Mouse (Mus musculus): ENCODE data around the gene Edem3.
A peak's percentile ranks its signal among the peaks of the same experiment; 100 is the strongest.

Gene Edem3

DNA sequence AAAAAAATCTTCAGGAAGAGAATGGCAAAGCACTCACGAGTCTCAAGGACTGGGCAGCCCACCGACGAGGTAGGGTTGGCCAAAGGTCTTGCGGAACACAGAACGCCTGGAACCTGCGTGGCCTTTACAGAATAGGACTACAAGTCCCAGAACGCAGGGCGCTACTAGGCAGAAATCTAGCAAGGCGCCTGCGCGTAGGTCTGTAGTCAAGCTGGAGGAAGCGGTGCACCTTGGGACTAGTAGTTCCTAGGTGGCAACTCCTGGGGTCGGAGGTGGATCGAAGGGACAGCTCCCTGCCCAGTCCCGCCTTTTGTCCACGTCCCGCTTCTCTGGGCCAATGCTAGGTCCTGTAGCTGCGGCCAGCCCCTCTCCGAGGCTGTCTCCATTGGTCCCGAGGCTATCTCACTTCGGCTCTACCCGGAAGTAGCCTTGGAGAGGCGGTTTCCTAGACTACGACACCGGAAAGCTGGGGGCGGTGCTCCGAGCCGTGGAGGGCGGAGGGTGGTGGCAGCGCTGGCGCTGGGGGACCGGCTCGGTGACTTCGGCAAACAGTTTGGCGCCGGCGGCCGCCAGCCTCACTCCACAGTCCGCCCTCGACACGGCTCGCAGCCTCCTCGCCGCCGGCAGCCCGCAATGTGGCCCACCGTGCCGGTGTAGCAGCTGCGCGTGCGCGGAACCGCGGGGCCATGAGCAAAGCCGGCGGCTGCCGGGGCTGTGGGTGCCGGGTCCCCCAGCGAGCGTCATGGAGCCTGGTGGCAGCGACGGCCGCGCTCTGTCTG, at the start of gene Edem3:
TSS of gene Edem3 (plus strand) at position 491 of the 779 bp plus-strand sequence.
- DNase-seq (ENCODE audit: low read depth, low spot score), result peak; percentile 100

- DNase-seq (ENCODE audit: low read depth, low spot score), result peak; percentile 94
These were observed 49.3 kb upstream of the Edem3 start for GRCm38 (mm10) chr1:151705723-151706396.

- no peak for DNase-seq (ENCODE audit: low read depth, low spot score)
These were observed 48.8 kb upstream of the Edem3 start for GRCm38 (mm10) chr1:151706397-151706752.

DNA sequence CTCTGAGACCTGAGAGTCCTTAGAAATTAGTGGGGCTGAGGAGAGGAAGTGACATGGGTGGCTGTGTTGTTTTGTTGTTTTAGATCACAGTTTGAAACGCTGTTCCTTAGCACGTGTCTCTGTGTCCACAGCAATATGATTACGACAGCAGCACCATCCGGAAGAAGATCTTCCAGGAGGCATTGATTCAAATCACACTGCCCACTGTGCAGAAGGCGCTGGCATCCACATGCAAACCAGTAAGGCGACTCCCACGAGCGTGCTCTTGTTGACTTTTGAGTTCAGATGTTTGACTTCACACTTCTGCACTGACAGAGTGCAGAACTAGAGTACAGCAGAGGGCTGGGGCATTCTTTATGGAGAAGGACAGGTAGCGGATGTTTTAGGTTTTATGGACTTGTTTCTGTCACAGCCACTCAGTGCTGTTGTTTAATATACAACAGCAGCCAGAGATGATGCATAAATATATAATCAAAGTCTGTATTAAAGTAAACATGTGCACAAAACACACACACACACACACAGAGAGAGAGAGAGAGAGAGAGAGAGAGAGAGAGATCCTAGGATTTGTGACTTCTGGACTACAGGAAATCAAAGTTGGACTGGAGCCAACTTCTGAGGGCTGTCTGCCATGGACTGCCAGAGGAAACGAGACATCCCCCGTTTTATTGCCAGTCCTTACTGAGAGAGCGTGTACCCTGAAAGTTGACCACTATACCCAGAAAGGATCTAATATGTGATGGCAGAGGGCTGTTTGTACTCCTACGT, 46.0 kb upstream of the Edem3 start:
- DNase-seq (ENCODE audit: low read depth, low spot score), result peak; percentile 70

GRCm38 (mm10) chr1:151709734-151710022, 45.5 kb upstream of the Edem3 start:
- no peak for DNase-seq (ENCODE audit: low read depth, low spot score)

- no peak for DNase-seq (ENCODE audit: low read depth, low spot score)
These were observed 44.6 kb upstream of the Edem3 start for GRCm38 (mm10) chr1:151710424-151711055.

DNA sequence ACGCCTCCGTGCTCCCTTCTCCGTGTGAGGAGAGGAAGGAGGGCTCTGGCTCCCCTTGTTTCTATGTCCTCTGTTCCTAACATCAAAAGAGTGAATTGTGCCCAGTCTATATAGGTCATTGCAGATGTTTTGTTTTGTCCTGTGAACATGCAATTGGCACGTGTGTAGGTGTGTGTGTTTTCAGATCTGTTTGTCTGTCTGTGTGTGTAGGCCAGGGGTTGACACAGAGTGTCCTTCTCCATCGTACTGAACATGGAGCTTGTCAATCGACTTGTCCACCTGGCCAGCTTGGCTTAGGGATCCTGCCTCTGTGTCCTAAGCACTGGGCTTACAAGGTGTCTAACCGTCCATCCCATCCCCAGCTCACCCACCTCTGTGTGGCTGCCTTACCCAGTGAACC, 44.1 kb upstream of the Edem3 start:
- DNase-seq (ENCODE audit: low read depth, low spot score), result no peak

GRCm38 (mm10) chr1:151712664-151713063, 42.5 kb upstream of the Edem3 start:
- DNase-seq (ENCODE audit: low read depth, low spot score), result no peak

DNA sequence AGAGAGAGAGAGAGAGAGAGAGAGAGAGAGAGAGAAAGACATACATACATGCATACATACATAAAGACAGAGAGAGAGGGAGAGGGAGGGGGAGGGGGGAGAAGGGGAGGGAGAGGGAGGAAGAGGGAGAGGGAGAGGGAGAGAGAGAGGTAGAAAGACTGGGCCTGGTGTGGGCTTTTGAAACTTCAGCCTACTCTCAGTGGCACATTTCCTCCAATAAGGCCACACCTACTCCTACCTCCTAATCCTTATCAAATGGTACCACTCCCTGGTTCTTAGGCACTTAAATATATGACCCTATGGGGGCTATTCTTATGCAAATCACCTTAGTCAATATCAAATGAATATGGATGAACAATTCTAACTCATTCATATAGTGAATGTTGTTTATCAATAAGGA, 41.5 kb upstream of the Edem3 start:
- DNase-seq (ENCODE audit: low read depth, low spot score), result no peak

DNA sequence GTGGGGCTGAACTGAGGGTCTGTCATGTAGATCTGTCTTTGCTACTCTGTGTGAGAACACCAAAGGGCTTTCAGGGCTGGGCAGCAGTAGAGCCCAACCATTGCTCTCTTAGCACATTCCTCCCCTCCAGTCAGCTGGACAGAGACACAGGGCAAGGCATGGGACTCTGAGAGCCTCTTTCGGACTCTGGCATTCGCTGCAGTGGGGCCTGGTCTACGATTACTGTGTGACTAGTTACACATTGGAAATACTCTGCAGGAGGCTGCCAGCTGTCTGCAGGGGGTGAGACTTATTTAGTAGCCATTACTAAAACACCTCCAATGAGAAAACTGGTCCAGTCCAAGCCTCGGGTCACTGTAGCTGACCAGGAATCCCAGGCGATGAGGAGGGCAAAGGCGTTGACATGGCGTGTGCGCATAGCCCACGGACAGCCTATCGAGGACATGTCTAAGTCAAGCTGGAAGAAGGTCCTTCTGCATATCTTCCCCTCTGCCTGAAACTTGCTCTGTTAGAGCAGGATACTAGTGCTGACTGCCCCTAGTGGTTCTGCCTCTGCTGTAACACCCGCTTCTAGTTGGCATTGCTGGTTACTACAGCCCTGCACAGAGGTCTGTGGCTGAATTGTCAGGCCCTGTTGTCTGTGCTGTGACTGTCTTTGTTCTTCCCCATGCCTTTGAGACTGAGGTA, 39.0 kb upstream of the Edem3 start:
- DNase-seq (ENCODE audit: low read depth, low spot score), result no peak

- DNase-seq (ENCODE audit: low read depth, low spot score), result no peak
These were observed 37.5 kb upstream of the Edem3 start for GRCm38 (mm10) chr1:151717624-151718023.

- DNase-seq (ENCODE audit: low read depth, low spot score), result no peak
These were observed 36.6 kb upstream of the Edem3 start for GRCm38 (mm10) chr1:151718575-151718974.

DNA sequence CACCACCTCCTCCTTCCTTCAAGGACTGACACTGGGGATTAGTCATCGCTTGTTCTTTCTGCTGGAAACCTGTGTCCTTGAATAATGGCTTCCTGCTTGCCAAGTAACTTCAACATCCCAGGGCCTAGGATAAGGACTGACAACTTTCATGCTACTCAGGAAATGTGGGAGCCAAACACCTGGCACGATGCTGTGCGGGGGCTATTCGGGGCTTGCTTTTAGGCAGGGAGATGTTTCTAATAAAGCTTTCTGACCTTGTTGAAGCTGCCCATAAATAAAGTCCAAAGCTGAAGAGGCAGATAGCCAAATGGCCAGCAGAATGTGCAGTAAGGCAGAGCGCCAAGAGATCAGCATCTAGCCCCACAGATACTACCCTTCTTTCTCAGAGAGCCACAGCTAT, 35.3 kb upstream of the Edem3 start:
- peak; percentile 49 for DNase-seq (ENCODE audit: low read depth, low spot score)

DNA sequence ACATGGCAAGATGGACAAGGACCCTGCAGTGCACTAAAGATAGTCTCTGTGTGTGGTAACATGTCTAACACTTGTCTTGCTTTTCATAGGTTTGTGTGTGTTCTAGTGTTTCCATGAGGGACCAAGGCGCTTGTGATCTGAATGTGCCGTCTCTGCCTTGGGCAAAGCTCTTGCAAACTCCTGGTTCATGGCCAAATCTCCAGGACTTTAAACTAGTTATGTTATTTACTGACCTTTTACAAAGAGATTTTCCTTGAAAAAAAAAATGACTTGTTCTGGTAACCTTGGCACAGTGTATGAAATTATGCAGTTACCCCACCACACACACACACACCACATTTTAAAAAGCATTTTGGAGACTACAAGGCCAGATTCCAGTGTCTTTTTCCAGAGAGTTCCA, 34.6 kb upstream of the Edem3 start:
- no peak for DNase-seq (ENCODE audit: low read depth, low spot score)

DNA sequence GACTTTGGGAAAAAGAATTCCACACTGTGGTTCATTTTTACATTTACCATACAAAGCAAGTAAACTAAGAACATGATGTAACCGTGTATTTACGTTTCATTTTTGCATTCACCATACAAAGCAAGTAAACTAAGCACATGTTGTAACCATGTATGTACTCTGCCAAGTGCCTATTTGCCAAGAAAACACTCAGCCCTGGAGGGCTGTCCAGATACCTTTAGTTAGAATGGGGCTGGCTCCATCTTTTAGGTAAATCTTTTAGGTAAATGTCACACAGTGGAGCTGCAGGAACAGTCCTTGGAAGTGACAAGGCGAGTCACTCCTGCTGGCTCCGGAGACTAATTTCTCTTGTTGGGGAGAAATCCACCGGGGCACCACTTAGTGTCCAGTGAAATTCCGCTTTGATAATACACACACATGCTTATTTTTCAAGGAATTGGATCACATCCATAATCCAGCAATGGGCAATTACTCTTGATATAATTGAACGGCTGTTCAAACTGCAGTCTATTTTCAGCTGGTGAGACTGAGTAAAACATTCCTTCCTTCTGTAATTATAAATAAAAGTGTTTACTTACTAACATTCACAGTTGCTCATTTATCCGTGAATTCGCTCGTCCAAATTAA, 33.7 kb upstream of the Edem3 start:
- DNase-seq (ENCODE audit: low read depth, low spot score), result peak; percentile 10

DNA sequence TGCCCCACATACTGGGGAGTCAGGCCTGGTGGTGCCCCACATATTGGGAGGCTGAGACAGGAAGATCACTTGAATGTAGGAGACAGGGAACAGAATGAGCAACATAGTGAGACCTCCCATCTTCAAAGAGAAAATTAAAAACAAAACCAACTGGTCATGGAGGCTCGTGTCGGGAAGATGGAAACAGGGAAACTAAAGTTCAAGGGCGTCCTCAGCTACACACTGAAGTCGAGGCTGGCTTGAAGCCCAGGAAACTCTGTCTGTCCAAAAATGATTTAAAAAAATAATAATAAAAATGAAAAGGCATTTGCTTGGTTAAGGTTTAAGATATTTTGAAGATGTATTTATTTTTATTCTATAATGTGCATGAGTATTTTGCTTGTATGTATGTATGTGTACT, 31.4 kb upstream of the Edem3 start:
- DNase-seq (ENCODE audit: low read depth, low spot score), result no peak

DNA sequence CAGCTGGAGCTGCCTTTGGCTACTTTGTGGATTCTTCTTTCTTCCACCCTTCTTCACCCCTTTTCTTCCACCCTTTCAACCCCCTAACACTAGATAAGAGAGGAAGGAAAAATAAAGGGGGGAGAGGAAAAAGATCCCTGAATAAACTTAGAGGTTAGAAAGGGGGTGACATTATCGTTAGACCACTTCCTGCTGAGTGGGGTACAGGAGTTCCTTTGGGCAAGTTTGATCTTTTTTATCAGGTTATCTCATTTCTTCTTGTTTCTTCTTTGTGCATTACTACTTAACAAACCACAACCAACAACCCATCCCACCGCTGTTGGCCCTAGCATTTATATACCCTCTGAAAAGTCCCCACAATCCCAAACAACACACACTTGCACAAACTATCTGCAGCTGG, 29.6 kb upstream of the Edem3 start:
- no peak for DNase-seq (ENCODE audit: low read depth, low spot score)

- no peak for DNase-seq (ENCODE audit: low read depth, low spot score)
These were observed 28.8 kb upstream of the Edem3 start for GRCm38 (mm10) chr1:151726358-151726757.

DNA sequence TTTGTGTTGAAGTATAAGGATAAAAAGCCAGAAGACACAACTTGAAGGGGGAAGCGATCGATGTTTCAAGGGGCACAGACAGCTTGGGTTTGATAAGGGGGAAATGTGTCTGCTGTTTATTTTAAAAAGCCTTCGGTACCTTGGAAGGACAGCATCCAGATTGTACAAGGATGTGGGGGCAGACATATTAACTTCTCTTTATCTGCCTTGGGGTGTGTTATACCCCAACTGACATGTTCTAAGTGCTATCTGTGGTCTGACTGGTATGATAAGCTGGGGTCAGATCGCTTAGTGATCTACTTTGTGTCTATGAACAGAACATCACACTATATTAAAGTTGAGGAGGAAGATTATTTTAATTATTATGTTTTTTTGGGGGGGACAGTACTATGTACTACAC, 27.0 kb upstream of the Edem3 start:
- DNase-seq (ENCODE audit: low read depth, low spot score), result no peak

DNA sequence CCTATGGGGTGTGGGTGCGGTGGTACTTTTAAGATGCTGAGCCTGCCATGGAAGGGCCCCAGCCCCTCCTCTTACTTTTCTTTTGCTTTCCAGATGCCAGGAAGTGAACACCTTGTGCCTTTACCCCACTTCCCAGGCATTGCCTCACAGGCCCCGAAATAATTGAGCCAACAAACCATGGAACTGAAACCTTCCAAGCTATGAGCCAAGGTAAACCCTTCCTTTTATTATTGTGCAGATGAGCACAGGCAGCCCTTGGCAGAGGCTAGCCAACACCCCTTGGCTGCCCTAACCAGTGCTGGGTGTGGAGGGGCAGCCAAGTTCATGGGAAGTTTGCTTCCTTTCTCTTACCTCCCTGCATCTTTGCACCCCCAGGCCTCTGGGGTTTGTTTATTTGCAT, 18.0 kb upstream of the Edem3 start:
- no peak for DNase-seq (ENCODE audit: low read depth, low spot score)

GRCm38 (mm10) chr1:151741199-151741621, 14.0 kb upstream of the Edem3 start:
- DNase-seq (ENCODE audit: low read depth, low spot score), result no peak
